Mouse (Mus musculus): ENCODE measurements around the gene Btbd16. TPM values are rescaled to one million over a fixed set of nuclear protein-coding genes. Genes with fewer than 3 reads are reported as not detected.

Gene Btbd16
- polyA plus RNA-seq, 1 experiment from 2014 or later, result 0.04 TPM

GRCm38 (mm10) chr7:130801811-130802210 lies 27.9 kb downstream of the Btbd16 start:
- Histone ChIP-seq H3K4me1 (no peaks in the 10 kb centered on the region), H3K27me3 (no peaks in the 10 kb centered on the region), H3K4me3 (no peak overlapping the region), H3K9ac (no peak overlapping the region), H3K27ac (no peak overlapping the region), H3K4me2 (no peak overlapping the region), H3K9me3 (no peaks in the 10 kb centered on the region), H3K36me3 (no peaks in the 10 kb centered on the region)
- ATAC-seq (ENCODE audit: insufficient number of reproducible peaks, low FRiP score, low TSS enrichment, low read depth), result no peak
- WGBS, result 84% methylated on average over 4 of the region's 4 CpGs

GRCm38 (mm10) chr7:130803251-130803825 lies 29.5 kb downstream of the Btbd16 start:
- Histone ChIP-seq H3K4me1 (no peaks in the 10 kb centered on the region), H3K9ac (no peak overlapping the region), H3K27me3 (no peaks in the 10 kb centered on the region), H3K4me3 (no peak overlapping the region), H3K4me2 (no peak overlapping the region), H3K9me3 (no peaks in the 10 kb centered on the region), H3K36me3 (no peaks in the 10 kb centered on the region), H3K27ac (no peak overlapping the region)
- ATAC-seq (ENCODE audit: insufficient number of reproducible peaks, low FRiP score, low TSS enrichment, low read depth), result no peak
- WGBS, result 91% methylated on average over 8 of the region's 8 CpGs

- H3K4me1 ChIP-seq, result no peaks in the 10 kb centered on the region
- H3K4me2 ChIP-seq, result no peak overlapping the region
- no peak for ATAC-seq (ENCODE audit: insufficient number of reproducible peaks, low FRiP score, low TSS enrichment, low read depth)
- no peaks in the 10 kb centered on the region for H3K9me3 ChIP-seq
- H3K4me3 ChIP-seq, result no peak overlapping the region
- whole genome bisulfite sequencing, result 84% methylated on average over 5 of the region's 5 CpGs
- no peak overlapping the region for H3K9ac ChIP-seq
- H3K27me3 ChIP-seq, result no peaks in the 10 kb centered on the region
- no peaks in the 10 kb centered on the region for H3K36me3 ChIP-seq
- no peak overlapping the region for H3K27ac ChIP-seq
These were observed 31.1 kb downstream of the Btbd16 start for GRCm38 (mm10) chr7:130804991-130805390.

- 53% methylated on average over 8 of the region's 8 CpGs for WGBS
- no peaks in the 10 kb centered on the region for H3K4me1 ChIP-seq
These were observed 33.9 kb downstream of the Btbd16 start for GRCm38 (mm10) chr7:130807749-130808148.

GRCm38 (mm10) chr7:130808694-130809093 lies 34.8 kb downstream of the Btbd16 start:
- no peak overlapping the region for H3K4me2 ChIP-seq
- ATAC-seq (ENCODE audit: insufficient number of reproducible peaks, low FRiP score, low TSS enrichment, low read depth), result no peak
- H3K9ac ChIP-seq, result no peak overlapping the region
- H3K27ac ChIP-seq, result no peak overlapping the region
- H3K27me3 ChIP-seq, result no peaks in the 10 kb centered on the region
- 67% methylated on average over 6 of the region's 6 CpGs for WGBS
- H3K36me3 ChIP-seq, result no peaks in the 10 kb centered on the region
- H3K4me1 ChIP-seq, result no peaks in the 10 kb centered on the region
- no peaks in the 10 kb centered on the region for H3K9me3 ChIP-seq
- H3K4me3 ChIP-seq, result no peak overlapping the region

More at GRCm38 (mm10) chr7:130807749-130808148, 33.9 kb downstream of the Btbd16 start:
- Histone ChIP-seq H3K27ac (no peak overlapping the region), H3K27me3 (no peaks in the 10 kb centered on the region), H3K4me3 (no peak overlapping the region), H3K9ac (no peak overlapping the region), H3K36me3 (no peaks in the 10 kb centered on the region), H3K4me2 (no peak overlapping the region), H3K9me3 (no peaks in the 10 kb centered on the region)
- 0 out of 2 replicates have a peak, but pooled peaks have one; percentile 19 for ATAC-seq (ENCODE audit: insufficient number of reproducible peaks, low FRiP score, low TSS enrichment, low read depth)

- Histone ChIP-seq H3K9ac (no peak overlapping the region), H3K4me2 (no peak overlapping the region), H3K27me3 (no peaks in the 10 kb centered on the region), H3K4me1 (no peaks in the 10 kb centered on the region), H3K4me3 (no peak overlapping the region), H3K36me3 (no peaks in the 10 kb centered on the region), H3K27ac (no peak overlapping the region), H3K9me3 (no peaks in the 10 kb centered on the region)
- WGBS, result 84% methylated on average over 4 of the region's 4 CpGs
- ATAC-seq (ENCODE audit: insufficient number of reproducible peaks, low FRiP score, low TSS enrichment, low read depth), result no peak
These were observed 36.4 kb downstream of the Btbd16 start for GRCm38 (mm10) chr7:130810238-130810637.

GRCm38 (mm10) chr7:130812407-130812806 lies 38.5 kb downstream of the Btbd16 start:
- Histone ChIP-seq H3K27ac (no peak overlapping the region), H3K27me3 (no peaks in the 10 kb centered on the region), H3K4me2 (no peak overlapping the region), H3K4me1 (no peaks in the 10 kb centered on the region), H3K4me3 (no peak overlapping the region), H3K36me3 (no peaks in the 10 kb centered on the region), H3K9ac (no peak overlapping the region), H3K9me3 (no peaks in the 10 kb centered on the region)
- ATAC-seq (ENCODE audit: insufficient number of reproducible peaks, low FRiP score, low TSS enrichment, low read depth), result no peak
- 41% methylated on average over 16 of the region's 16 CpGs for WGBS

GRCm38 (mm10) chr7:130815601-130816000 lies 41.7 kb downstream of the Btbd16 start:
- WGBS, result 93% methylated on average over 10 of the region's 10 CpGs
- Histone ChIP-seq H3K27ac (no peak overlapping the region), H3K4me3 (no peak overlapping the region), H3K4me2 (no peak overlapping the region), H3K36me3 (no peaks in the 10 kb centered on the region), H3K9me3 (no peaks in the 10 kb centered on the region), H3K27me3 (no peaks in the 10 kb centered on the region), H3K9ac (no peak overlapping the region), H3K4me1 (no peaks in the 10 kb centered on the region)
- no peak for ATAC-seq (ENCODE audit: insufficient number of reproducible peaks, low FRiP score, low TSS enrichment, low read depth)

GRCm38 (mm10) chr7:130816243-130816642 lies 42.4 kb downstream of the Btbd16 start:
- no peak overlapping the region for H3K9ac ChIP-seq
- ATAC-seq (ENCODE audit: insufficient number of reproducible peaks, low FRiP score, low TSS enrichment, low read depth), result no peak
- no peak overlapping the region for H3K4me3 ChIP-seq
- H3K27me3 ChIP-seq, result no peaks in the 10 kb centered on the region
- 77% methylated on average over 7 of the region's 7 CpGs for WGBS
- H3K9me3 ChIP-seq, result no peaks in the 10 kb centered on the region
- no peak overlapping the region for H3K4me2 ChIP-seq
- no peak overlapping the region for H3K27ac ChIP-seq
- H3K36me3 ChIP-seq, result no peaks in the 10 kb centered on the region
- H3K4me1 ChIP-seq, result no peaks in the 10 kb centered on the region

- H3K27me3 ChIP-seq, result no peaks in the 10 kb centered on the region
- no peak overlapping the region for H3K4me3 ChIP-seq
- no peak overlapping the region for H3K27ac ChIP-seq
- no peak overlapping the region for H3K4me2 ChIP-seq
- H3K4me1 ChIP-seq, result no peaks in the 10 kb centered on the region
- H3K9ac ChIP-seq, result no peak overlapping the region
- no peaks in the 10 kb centered on the region for H3K9me3 ChIP-seq
- no peaks in the 10 kb centered on the region for H3K36me3 ChIP-seq
- no peak for ATAC-seq (ENCODE audit: insufficient number of reproducible peaks, low FRiP score, low TSS enrichment, low read depth)
- WGBS, result 62% methylated on average over 5 of the region's 5 CpGs
These were observed 44.9 kb downstream of the Btbd16 start for GRCm38 (mm10) chr7:130818813-130819212.

- no peaks in the 10 kb centered on the region for H3K4me1 ChIP-seq
- H3K9ac ChIP-seq, result no peak overlapping the region
- no peak overlapping the region for H3K4me3 ChIP-seq
- no peak for ATAC-seq (ENCODE audit: insufficient number of reproducible peaks, low FRiP score, low TSS enrichment, low read depth)
- no peak overlapping the region for H3K4me2 ChIP-seq
- H3K9me3 ChIP-seq, result no peaks in the 10 kb centered on the region
- WGBS, result 78% methylated on average over 10 of the region's 10 CpGs
- no peaks in the 10 kb centered on the region for H3K27me3 ChIP-seq
- H3K27ac ChIP-seq, result no peak overlapping the region
- H3K36me3 ChIP-seq, result no peaks in the 10 kb centered on the region
These were observed 45.8 kb downstream of the Btbd16 start for GRCm38 (mm10) chr7:130819624-130820023.

- ATAC-seq (ENCODE audit: insufficient number of reproducible peaks, low FRiP score, low TSS enrichment, low read depth), result no peak
These were observed 50.1 kb downstream of the Btbd16 start for GRCm38 (mm10) chr7:130823992-130824391.

GRCm38 (mm10) chr7:130826343-130826742 lies 52.5 kb downstream of the Btbd16 start:
- H3K9ac ChIP-seq, result no peak overlapping the region
- H3K9me3 ChIP-seq, result no peaks in the 10 kb centered on the region
- no peak for ATAC-seq (ENCODE audit: insufficient number of reproducible peaks, low FRiP score, low TSS enrichment, low read depth)
- no peak overlapping the region for H3K4me3 ChIP-seq
- H3K27ac ChIP-seq, result no peak overlapping the region
- H3K27me3 ChIP-seq, result no peaks in the 10 kb centered on the region
- no peak overlapping the region for H3K4me2 ChIP-seq
- H3K4me1 ChIP-seq, result no peaks in the 10 kb centered on the region
- no peaks in the 10 kb centered on the region for H3K36me3 ChIP-seq
- WGBS, result 63% methylated on average over 3 of the region's 3 CpGs

More at GRCm38 (mm10) chr7:130823992-130824391, 50.1 kb downstream of the Btbd16 start:
- H3K27me3 ChIP-seq, result no peaks in the 10 kb centered on the region
- no peak overlapping the region for H3K27ac ChIP-seq
- 58% methylated on average over 9 of the region's 9 CpGs for WGBS
- H3K36me3 ChIP-seq, result no peaks in the 10 kb centered on the region
- H3K4me2 ChIP-seq, result no peak overlapping the region
- no peaks in the 10 kb centered on the region for H3K9me3 ChIP-seq
- no peak overlapping the region for H3K9ac ChIP-seq
- no peaks in the 10 kb centered on the region for H3K4me1 ChIP-seq
- H3K4me3 ChIP-seq, result no peak overlapping the region
